Mouse (Mus musculus) gastrocnemius, postnatal 10 days (tissue): ENCODE results near the gene Olfr640. TPM values are rescaled to one million over a fixed set of nuclear protein-coding genes. Genes with fewer than 3 reads are reported as not detected.

Experiments used
- DNase-seq: peaks from one replicate; pipeline ENCODE4 v3.0.0; 2021; ENCODE audit warnings: mixed read lengths
- long read RNA-seq, 2 experiments: library from polyadenylated mRNA; stranded (forward); transcript quantifications; one replicate each; pipeline ENCODE4 v2.0.0; 2021
- total RNA-seq, 2 experiments: library from RNA; stranded (reverse); gene quantifications; 2 replicates each; pipeline ENCODE4 v1.2.3; 2021

The Olfr640 gene
- total RNA-seq: not detected
- long read RNA-seq, experiment 1: 0 reads
- long read RNA-seq, experiment 2: 0 reads

- DNase-seq: no peak
Measured at GRCm38 (mm10) chr7:104025473-104025872, at the start of gene Olfr640. Olfr640 (minus strand) TSS chr7:104025573.

GRCm38 (mm10) chr7:104071769-104072168, 46.4 kb upstream of the Olfr640 start, which contains the start of gene Olfr644:
Olfr644 (minus strand) TSS chr7:104071869.
- DNase-seq: no peak

- no peak for DNase-seq
Measured at GRCm38 (mm10) chr7:104061345-104061744, 36.0 kb upstream of the Olfr640 start, which contains the start of gene 4930516K23Rik. 4930516K23Rik (minus strand) TSS chr7:104061445.

GRCm38 (mm10) chr7:104059215-104059614, 33.8 kb upstream of the Olfr640 start:
- DNase-seq: no peak

GRCm38 (mm10) chr7:104052566-104052965, 27.2 kb upstream of the Olfr640 start, which contains the start of gene Olfr642:
Olfr642 (minus strand) TSS chr7:104052666.
- no peak for DNase-seq

GRCm38 (mm10) chr7:104050745-104051144, 25.4 kb upstream of the Olfr640 start:
- no peak for DNase-seq

GRCm38 (mm10) chr7:104035145-104035544, 9.8 kb upstream of the Olfr640 start, which contains the start of gene Olfr641:
Olfr641 (plus strand) TSS chr7:104035445.
- no peak for DNase-seq

- no peak for DNase-seq
Measured at GRCm38 (mm10) chr7:104026978-104027377, 1.6 kb upstream of the Olfr640 start.

GRCm38 (mm10) chr7:104021651-104022050, 3.7 kb downstream of the Olfr640 start:
- DNase-seq: no peak

GRCm38 (mm10) chr7:104018953-104019352, 6.4 kb downstream of the Olfr640 start:
- no peak for DNase-seq

- DNase-seq: no peak
Measured at GRCm38 (mm10) chr7:104017203-104017602, 8.2 kb downstream of the Olfr640 start, which contains the start of gene Olfr639. Olfr639 (minus strand) TSS chr7:104017303.

GRCm38 (mm10) chr7:103999124-103999523, 26.2 kb downstream of the Olfr640 start:
- DNase-seq: no peak

GRCm38 (mm10) chr7:103998446-103998845, 26.9 kb downstream of the Olfr640 start, which contains the start of gene Olfr638:
Olfr638 (plus strand) TSS chr7:103998746.
- no peak for DNase-seq

GRCm38 (mm10) chr7:103971782-103972181, 53.6 kb downstream of the Olfr640 start:
- no peak for DNase-seq

GRCm38 (mm10) chr7:103970852-103971251, 54.5 kb downstream of the Olfr640 start, which contains the start of gene Olfr635:
Olfr635 (plus strand) TSS chr7:103971152.
- DNase-seq: no peak

Other genes with a start within 250 kb of the Olfr640 start
- not detected for gene Olfr68, start 245.9 kb downstream of the Olfr640 start, total RNA-seq
- not detected for gene Olfr67, start 233.8 kb downstream of the Olfr640 start, total RNA-seq
- 100 to 1,000 TPM; 105 to 167 TPM for gene Hbb-bt, start 211.6 kb downstream of the Olfr640 start, total RNA-seq
- gene Hbb-bs, start 197.5 kb downstream of the Olfr640 start, total RNA-seq: 1,000 to 10,000 TPM in 1 of 2 experiments, 100 to 1,000 TPM in 1; 926 to 1,441 TPM
- gene Hbb-bh2, start 185.1 kb downstream of the Olfr640 start, total RNA-seq: not detected
- gene Hbb-bh1, start 182.4 kb downstream of the Olfr640 start, total RNA-seq: not detected
- not detected for gene Hbb-y, start 172.4 kb downstream of the Olfr640 start, total RNA-seq
- not detected for gene Olfr66, start 139.3 kb downstream of the Olfr640 start, total RNA-seq
- not detected for gene Olfr64, start 131.1 kb downstream of the Olfr640 start, total RNA-seq
- not detected for gene Olfr65, start 122.1 kb downstream of the Olfr640 start, total RNA-seq
- not detected for gene Olfr631, start 96.7 kb downstream of the Olfr640 start, total RNA-seq
- not detected for gene Olfr632, start 91.2 kb downstream of the Olfr640 start, total RNA-seq
- not detected for gene Olfr633, start 81.1 kb downstream of the Olfr640 start, total RNA-seq
- gene Olfr635, start 54.4 kb downstream of the Olfr640 start, total RNA-seq: not detected
- not detected for gene Olfr638, start 26.8 kb downstream of the Olfr640 start, total RNA-seq
- under 1 TPM; 0.02 to 0.05 TPM for gene Olfr639, start 8.3 kb downstream of the Olfr640 start, total RNA-seq
- not detected for gene Olfr641, start 9.9 kb upstream of the Olfr640 start, total RNA-seq
- not detected for gene Olfr642, start 27.1 kb upstream of the Olfr640 start, total RNA-seq
- gene 4930516K23Rik, start 35.9 kb upstream of the Olfr640 start, total RNA-seq: not detected
- not detected for gene Olfr644, start 46.3 kb upstream of the Olfr640 start, total RNA-seq
- gene Olfr645, start 59.9 kb upstream of the Olfr640 start, total RNA-seq: not detected
- gene Olfr646, start 79.3 kb upstream of the Olfr640 start, total RNA-seq: not detected
- gene Ubqln5, start 104.3 kb upstream of the Olfr640 start, total RNA-seq: not detected
- gene Olfr643, start 111.8 kb upstream of the Olfr640 start, total RNA-seq: not detected
- not detected for gene Ubqln3, start 117.7 kb upstream of the Olfr640 start, total RNA-seq
- not detected for gene Ubqlnl, start 125.0 kb upstream of the Olfr640 start, total RNA-seq
- gene Olfm5, start 139.3 kb upstream of the Olfr640 start, total RNA-seq: not detected
- not detected for gene Olfr648, start 157.8 kb upstream of the Olfr640 start, total RNA-seq
- gene Olfr649, start 170.4 kb upstream of the Olfr640 start, total RNA-seq: not detected
- under 1 TPM; 0.32 to 0.61 TPM for gene Trim6, start 193.2 kb upstream of the Olfr640 start, total RNA-seq
- gene Trim34a, start 218.9 kb upstream of the Olfr640 start, total RNA-seq: 1 to 10 TPM; 1.6 to 1.9 TPM